Mouse (Mus musculus): ENCODE measurements at regions not wholly inside any gene's neighbourhood (a gene's known extent, or its start where the extent isn't known, plus 50 kb on each side); places are given as distances from the start of the nearest gene placed in this dataset.
"Not testable (repeated sequence)": the region's sequence is repeated elsewhere in the genome, so short reads cannot be mapped to it uniquely, and the experiment has no call there.

DNA sequence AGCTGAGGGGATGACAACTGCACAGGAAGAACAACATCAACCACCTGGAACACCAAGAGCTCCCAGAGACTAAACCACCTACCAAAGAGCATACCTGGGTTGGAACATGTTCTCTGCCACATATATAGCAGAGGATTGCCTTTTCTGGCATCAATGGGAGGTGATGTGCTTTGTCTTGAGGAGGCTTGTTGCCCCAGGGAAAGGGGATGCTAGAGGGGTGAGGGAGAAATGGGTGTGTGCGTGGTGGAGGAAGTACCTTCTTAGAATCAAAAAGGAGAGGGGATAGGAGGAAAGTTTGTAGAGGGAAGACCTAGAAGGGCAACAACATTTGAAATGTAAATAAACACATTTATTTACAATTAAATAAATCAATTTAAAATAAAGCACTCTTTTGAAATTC, 358.5 kb upstream of the Pfkp start:
- no peak for DNase-seq

DNA sequence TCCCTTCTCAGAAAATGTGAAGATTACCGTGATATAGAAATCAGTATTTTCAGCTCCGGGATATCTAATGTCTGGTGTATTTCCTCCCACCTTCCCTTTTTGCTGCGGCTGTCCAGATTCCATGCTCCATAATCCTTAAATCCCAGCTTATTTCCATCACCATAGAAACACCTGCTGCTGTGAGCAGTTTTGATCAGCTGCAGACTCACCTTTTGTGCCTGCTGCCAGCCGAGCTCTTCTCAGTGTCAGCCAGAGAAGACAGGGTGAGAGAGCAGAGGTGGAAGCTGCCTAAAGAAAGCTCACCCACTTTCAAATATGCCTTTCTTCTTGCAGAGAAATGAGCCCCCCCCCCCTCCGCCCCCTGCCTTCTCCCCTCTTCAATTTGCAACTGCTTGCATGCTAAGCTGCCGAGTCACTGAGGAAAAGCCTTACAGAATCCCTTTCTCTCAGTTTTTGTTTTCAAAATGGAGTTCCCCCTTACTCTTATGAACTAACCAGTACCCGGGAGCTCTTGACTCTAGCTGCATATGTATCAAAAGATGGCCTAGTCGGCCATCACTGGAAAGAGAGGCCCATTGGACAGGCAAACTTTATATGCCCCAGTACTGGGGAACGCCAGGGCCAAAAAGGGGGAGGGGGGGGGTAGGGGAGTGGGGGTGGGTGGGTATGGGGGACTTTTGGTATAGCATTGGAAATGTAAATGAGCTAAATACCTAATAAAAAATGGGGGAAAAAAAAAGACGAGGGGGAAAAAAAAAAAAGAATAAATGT, 350.1 kb upstream of the Pfkp start:
- not testable (repeated sequence) for DNase-seq

DNA sequence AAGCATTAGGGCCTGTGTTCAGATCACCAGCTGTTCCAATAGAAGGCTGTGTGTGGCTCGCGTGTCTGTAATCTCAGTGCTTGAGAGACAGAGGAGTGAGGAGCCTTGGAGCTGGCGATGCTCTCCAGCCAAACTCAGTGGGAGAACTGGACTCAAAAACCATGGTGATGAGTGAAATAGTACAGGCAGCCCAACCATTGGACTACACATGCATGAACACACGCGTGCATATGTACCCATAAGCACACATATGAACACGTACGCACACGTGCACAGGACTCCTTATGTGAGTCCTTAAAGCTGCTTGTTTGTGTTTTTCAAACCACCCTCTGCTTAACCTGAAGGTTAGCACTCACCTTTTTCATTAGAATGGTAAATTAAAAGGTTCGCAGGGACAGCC, 349.5 kb upstream of the Pfkp start:
- DNase-seq, result no peak

DNA sequence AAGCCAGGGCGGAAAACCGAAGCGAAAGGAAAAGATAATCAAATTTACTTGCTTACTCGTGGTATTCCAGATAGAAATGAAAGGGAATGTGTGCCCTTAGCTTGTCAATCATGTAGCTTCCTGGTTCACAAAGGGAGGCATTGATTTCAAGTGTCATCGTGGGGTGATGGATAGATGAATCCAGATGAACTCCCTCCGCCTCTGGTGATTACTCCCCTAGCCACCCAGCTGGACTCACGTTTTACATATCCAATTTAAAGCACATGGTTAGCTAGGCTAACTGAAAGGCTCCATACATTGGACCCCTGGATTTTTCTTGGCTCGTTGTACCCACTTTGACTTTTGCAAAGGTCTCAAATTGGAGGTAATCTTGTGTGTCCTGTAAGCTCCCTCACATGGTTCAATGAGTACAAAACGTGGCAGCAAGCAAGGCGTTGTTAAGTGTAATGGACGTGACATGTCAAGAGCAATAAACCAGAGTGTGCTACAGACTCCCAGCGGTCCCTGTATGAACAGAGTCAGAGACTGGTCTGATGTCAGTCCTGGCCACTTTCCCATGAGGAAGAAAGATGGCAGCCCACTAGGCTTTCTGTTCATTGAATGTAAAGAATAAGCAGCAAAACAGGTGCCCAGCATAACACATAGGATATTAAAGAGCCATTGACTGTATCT, 343.9 kb upstream of the Pfkp start:
- no peak for DNase-seq

DNA sequence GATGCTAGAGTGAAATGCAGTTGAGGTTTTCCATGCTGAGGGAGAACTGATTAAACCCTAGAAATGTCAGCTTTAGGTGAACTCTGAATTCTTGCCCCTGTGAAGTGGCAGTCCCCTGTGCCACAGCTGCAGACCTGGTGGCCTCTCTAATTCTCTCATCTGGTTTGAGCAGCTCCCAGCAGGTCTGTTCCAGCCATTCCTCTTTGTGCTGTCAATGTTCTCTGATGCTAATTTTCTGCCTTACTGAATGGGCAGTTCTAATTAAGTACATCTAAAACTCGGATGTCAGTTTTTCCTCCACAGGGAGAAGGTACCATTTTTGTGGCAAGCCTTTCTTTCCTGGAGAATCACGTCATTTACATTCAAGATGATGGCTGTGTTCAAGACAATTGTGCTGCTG, 343.1 kb upstream of the Pfkp start:
- DNase-seq, result no peak

DNA sequence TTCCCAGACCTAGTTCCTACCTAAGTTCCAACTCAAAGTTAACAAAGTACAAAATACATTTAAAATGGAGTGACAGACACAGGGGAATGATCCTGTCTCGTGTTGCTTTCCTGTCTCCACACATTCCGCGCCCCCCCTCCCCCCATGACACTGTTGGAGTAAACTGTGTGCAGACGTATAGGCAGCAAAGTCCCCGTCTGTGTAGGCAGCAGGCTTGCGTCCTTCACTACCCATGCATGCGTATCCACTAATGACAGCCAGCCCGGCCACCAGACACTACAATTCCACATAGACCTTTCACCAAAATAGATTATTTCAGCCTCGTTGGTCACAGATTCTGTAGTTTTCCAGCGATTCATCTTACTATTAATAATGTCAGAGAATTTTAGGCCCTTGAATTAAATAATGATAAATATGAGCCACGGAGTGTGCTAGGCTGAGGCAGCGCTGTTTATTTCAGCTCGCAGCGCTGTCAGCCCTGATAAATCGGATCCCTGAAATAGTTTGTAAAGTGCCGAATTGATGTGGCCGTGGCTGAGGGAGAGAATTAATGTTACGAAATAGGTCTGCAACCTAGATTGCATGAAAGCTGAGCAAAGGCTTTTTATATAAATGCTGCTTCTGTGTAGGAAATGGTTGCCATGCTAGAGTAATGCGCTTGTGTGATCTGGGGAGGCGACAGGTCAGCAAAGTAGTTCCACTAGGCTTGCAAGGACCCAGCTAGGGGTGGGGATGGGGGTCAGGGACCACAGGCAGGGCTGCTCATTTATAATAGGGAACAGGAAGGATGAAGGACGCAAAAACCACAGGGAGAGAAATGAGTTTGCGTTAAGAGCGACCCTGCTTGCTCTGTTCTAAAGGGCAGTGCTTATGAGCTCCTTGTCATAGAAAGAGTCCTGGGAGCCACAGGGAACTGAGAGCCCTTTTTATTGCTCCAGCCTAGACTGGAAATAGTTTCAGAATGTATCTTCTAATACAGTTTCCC, 336.7 kb upstream of the Pfkp start:
- DNase-seq, result no peak

DNA sequence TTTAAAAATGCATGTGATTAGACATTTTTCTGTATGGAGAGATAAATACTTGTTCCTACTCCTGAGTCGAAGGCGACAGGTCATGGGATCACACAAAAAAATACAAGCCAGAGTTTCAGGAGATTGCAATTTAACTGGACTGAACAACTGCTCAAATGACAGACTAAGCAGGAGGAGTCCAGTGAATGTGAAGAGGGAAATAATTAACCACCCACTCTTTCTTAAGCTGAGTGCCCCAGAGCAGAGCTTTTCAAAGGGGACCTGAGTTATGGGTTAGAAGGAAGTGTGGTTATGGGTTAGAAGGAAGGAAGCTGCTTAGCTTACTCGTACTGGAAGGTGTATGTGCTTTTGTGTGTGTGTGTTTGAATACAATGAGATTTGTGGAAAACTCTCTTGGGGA, 307.1 kb upstream of the Pfkp start:
- no peak for DNase-seq

DNA sequence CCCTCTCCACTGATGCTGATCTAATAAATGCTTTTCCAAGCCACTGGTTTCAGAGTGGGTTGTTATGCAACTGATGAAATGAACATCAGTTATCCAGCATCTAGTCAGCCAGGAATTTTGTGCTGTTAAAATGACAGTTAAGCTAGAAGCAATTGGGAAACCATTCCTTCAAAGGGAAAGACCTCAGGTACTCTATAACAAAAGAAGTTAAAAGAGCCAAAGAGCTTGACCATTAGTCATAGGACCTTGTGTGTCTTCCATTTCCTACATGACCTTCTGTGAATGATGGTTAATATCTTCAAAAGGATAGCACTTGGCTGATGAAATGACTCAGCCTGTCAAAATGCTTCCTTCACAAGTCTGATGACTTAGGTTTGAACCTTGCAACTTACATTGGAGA, 275.6 kb upstream of the Pfkp start:
- no peak for DNase-seq

DNA sequence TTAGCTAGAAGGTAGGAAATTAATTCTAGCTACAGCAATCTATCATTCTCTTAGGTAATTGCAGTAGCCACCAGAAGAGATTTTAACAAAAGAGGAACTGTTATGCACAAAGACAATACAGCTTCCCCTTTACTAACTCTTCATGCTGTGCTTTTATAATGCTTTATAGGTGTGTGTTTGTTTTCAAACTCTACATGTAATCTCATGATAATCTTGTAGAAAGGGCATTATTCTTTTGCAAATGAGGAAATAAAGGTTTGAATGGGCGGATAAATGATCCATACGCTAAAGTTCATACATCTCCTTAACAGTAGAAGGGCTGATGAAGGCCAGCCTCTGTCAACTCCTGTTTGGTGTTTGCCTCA, 273.8 kb upstream of the Pfkp start:
- DNase-seq, result no peak

DNA sequence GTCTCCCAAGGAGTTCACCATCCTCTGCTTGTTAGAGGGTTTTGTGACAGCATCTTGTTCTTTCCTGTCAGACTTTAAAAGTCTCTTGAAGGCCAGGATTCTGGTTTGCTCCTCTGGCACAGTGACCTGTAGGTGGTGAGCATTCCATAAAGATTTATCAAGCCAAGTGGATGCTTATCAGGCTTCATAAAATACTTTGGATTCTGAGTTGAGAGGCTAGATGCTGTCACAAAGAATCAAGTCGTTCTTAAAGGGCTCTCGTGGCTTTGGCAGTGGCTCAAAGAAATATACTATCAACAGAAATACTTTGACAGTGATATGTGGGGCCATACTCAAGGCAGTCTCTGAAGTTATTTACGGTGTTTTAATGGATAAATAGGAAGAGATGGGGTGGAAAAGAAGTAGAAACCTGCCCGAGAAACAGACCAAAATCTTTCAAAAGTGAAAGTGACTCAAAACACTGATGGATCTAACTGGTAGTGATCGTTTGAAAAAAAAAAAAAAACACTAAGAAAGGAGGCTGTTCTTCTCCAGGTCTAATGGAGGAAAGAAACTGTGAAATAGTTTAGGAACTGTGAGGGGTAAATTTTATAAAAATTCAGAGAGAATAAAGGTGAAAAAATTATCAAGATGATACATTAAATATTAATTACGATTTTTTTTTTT, 273.2 kb upstream of the Pfkp start:
- no peak for DNase-seq

DNA sequence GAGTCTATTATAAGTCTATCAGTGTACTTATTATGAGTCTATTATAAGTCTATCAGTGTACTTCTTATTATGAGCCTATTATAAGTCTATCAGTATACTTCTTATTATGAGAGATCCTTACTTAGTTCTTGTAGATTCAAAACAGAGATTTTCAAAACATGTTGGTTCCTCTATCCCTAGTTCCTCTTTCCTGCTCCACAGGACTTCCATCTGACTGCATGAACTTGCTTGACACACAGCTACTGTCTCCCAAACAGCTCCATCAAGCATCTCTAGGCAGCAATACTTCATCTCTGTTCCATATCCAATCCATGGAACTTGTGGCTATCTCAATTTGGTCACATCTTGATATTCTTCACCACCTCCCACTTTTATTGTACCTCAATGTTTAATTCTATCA, 257.4 kb upstream of the Pfkp start:
- DNase-seq, result no peak

DNA sequence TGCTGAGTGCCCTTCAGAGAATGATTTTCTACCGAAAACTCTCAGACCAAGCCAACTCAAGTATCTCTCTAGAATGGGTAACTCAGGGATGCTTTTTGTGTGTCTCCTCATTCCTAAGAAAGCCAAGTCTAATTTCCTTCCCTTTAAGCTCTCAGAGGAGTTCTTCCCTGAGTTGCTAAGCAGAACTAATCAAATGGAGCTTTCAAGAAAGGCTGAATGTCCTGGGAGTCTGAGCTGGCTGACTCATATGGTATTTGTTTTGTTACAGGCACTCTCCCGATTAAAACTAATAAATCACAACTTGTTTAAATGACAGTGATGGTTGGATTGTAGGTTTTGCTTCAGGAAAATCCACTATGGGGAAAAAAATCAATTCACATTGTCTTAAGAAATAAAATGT, 253.1 kb upstream of the Pfkp start:
- DNase-seq, result no peak

DNA sequence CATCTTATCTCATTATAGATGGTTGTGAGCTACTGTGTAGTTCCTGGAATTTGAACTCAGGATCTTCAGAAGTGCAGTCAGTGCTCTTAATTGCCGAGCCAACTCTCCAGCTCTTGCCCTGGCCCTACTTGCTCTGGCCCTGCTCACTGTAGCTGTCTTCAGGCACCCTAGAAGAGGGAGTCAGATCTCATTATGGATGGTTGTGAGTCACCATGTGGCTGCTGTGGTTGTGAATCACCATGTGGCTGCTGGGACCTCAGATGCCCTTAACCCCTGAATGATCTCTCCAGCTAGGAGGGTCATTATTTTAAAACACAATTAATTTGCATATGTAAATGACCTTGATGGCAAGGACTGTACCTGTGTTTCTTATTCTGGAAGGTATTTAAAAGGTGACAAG, 249.1 kb upstream of the Pfkp start:
- no peak for DNase-seq

DNA sequence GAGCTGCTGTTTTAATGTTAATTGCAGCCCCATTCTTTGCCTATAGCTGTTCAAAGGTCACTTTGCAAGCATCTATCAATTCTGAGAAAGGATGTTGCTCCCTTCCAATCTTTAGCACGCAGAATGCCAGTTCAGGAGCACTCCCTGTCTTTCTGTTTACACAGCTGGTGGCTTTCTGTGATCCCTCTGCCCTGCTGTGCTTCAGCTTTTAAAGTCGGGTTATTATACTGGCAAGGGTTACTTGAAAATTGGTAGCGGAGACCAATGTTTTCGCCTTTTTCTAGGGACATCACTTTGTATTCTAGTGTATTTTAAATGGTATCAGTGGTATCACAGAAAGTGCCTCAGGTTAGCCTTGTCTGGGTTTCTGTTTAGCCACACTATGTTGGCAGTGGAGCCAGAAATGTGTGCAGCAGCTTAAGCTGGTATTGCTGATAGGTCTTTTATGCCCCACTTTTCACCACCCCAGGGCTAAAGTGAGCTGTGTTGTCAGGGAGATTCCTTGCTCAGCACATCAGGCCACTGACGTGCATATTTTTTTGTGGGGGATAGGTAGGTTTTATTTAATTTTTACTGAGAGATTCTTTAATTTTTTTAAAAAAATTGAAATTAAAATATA, 243.0 kb upstream of the Pfkp start:
- DNase-seq, result no peak

DNA sequence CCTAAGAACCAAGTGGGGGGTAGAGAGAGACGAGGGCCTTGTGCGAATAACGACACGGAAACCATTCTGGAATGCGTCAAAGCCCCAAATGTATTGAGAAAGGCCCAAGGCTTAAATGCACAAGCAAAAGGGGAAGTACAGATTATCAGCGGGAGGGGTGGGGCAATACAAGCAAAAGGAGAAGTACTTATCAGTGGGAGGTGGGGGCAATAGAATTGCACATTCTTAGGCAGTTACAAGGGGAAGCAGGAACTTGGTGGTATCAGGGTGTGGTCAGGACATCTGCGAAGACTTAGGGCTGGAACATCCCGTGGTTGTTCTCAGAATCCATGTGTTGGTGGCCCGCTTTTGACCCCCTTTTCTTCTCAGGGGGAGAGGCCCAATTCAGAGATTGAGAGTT, 240.9 kb upstream of the Pfkp start:
- DNase-seq, result not testable (repeated sequence)

DNA sequence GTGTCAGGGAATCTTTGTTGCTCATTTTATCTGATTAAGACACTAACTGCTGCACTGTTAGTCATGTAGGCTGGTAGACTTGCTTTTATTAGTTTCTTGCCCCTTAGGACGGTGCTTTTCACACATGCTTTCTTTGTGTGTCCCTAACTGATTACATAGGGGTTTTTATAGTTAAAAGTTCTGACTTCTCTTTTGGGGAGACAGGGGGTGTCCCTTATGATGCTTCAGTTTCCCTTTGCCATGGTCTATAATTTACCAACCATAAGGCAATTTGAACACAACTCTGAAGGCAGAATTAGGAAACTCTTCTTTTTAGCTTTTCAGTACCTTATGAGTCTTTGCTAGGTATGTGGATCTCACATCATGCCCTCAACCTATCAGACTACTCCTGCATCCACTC, 239.8 kb upstream of the Pfkp start:
- no peak for DNase-seq

DNA sequence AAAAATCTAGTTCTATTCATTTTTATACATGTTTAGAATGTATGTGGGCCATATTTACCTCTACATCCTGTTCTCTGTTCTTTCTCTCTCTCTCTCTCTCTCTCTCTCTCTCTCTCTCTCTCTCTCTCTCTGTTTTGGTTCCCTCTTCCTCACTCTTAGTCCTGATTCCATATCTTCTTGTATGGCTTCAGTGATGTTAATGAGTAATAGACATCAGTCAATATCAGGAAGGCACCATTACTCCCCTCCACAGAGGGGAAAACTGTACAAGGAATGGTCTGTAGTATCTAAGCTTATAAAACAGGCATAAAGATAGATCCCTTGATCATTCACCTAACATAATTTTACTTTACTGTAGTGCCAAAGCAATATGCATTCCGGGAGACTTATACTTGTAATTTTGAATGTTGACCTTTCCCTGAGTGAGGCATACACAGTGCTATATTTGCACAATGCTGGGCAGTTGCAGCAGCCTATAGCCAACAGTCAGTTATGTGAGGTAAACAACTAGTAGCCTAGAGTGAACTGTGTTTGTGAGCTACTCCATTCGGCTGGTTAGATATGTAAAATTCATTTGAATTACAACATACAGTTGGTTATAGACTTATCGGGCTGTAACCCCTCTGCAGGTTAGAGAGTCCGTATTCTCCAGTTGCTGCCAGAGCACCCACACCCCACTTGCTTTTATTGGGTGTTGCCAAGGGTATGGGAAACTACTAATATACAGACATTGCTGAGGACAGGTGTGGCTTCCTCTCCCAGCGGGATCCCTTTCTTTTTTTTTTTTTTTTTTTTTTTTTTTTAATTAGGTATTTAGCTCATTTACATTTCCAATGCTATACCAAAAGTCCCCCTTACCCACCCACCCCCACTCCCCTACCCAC, 228.7 kb upstream of the Pfkp start:
- DNase-seq, result no peak

DNA sequence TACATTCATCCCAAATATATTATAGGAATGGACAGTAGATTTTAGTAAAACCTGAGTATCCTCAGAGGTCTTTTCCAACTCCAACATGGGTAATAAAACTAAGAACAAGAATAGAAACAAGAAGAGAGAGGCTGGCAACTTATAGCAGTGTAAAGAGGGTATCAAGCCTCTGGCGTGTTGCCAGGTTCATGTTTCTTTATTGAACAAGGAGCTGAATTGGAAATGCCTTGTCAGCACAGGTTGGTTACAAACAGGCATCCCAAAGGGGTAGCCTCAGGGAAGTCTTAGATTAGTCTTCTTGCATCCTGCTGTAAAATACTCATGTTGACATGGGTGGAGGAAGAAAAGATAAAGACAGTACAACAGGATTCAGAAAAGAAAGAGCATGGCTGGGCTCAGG, 213.6 kb upstream of the Pfkp start:
- DNase-seq, result no peak

DNA sequence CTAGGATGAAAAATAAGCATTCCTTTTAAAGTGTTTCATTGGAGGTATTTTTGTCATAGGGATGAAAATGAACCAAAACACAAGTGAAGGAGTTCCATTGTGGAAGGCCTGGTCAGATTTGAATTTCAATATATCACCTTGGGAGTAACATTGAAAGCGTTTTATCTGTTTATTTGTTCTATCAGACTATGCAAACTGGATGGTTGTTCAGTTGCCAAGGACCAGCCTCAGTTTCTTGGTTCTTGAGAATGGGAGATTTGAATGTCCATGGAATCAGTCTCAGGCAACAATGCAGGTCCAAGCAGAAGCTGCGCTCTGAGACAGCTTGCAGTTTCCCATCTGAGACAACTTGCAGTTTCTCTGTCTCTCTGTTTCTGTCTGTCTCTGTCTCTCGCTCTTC, 211.0 kb upstream of the Pfkp start:
- no peak for DNase-seq

DNA sequence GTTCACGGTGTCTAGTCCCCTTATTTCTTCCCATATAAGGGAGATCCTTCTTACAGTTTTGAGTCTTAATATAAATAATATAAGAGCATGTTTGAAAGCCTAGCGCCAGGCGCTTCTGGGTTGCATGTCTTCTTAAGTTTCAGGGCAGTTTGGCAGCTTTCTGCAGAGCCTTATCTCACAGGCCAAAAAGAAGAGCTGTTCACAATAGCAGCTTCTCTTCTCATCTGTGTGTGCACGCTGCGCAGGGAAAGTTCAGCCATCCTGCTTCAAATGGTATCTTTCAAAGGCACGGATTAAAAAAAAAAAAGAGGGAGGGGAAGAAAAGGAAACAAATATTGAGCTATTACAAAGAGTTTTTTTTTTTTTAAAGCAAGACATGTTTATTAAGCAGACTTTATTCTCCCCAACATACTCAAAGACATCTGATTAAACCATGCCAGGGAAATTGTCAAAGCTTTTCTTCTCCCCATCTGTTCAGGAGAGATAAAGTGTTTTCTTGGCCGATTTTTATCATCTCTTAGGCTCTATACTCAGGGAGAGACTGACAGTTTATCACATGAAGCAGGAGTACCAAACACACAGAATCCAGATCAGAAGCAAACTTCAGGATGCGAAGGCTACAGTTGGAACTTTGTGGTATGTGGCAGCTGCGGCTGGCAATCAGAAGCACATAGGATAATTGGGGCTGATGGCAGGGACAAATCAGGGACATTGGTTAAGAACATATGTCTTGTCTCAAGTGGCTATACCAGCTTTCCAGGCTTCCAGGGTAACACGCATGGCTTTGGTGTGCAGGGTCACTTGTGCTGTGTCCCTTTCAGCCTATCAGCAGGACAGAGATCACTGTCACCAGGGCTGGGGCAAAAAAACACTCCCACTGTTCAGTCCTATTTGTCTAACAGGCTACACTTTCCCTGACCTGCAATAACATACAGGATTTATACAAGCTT, 206.9 kb upstream of the Pfkp start:
- no peak for DNase-seq
